Mouse (Mus musculus): ENCODE results near the gene Myo9b. TPM values are rescaled to one million over a fixed set of nuclear protein-coding genes. Genes with fewer than 3 reads are reported as not detected.
"Not testable (repeated sequence)": the region's sequence is repeated elsewhere in the genome, so short reads cannot be mapped to it uniquely, and the experiment has no call there.

Gene Myo9b
- total and polyA plus RNA-seq, 2 experiments from 2014 or later = 8.6 to 38.4 TPM

GRCm38 (mm10) chr8:71267690-71268089 lies 4.8 kb upstream of the Myo9b start:
- WGBS = 98% methylated on average over 2 of the region's 2 CpGs
- Histone ChIP-seq H3K9me3 (ENCODE audit: low read length) (no peaks in the 10 kb centered on the region), H3K4me3 (ENCODE audit: low read length) (no peak overlapping the region), H3K27me3 (ENCODE audit: insufficient read depth, low read length) (no peaks in the 10 kb centered on the region), H3K4me1 (ENCODE audit: insufficient read depth, low read length) (no peaks in the 10 kb centered on the region), H3K36me3 (ENCODE audit: insufficient read depth, low read length) (no peaks in the 10 kb centered on the region), H3K4me2 (ENCODE audit: low read depth, low read length) (no peak overlapping the region), H3K27ac (no peak overlapping the region), H3K9ac (replicated peaks; ENCODE audit: low read length) (no peak overlapping the region)
- DNase-seq (ENCODE audit: low spot score) (no peak), ATAC-seq (no peak)
- no peak for TF ChIP-seq CTCF (IDR thresholded peaks at IDR 0.05; ENCODE audit: low read depth)

GRCm38 (mm10) chr8:71268286-71268685 lies 4.2 kb upstream of the Myo9b start:
- H3K4me2 ChIP-seq (ENCODE audit: low read depth, low read length); DNase-seq (ENCODE audit: low spot score); H3K4me3 ChIP-seq (ENCODE audit: low read length); H3K9me3 ChIP-seq (ENCODE audit: low read length); H3K36me3 ChIP-seq (ENCODE audit: insufficient read depth, low read length); H3K4me1 ChIP-seq (ENCODE audit: insufficient read depth, low read length); ATAC-seq; H3K27ac ChIP-seq; H3K9ac ChIP-seq (replicated peaks; ENCODE audit: low read length); H3K27me3 ChIP-seq (ENCODE audit: insufficient read depth, low read length): not testable (repeated sequence)
- 94% methylated on average over 5 of the region's 6 CpGs for WGBS

- TF ChIP-seq CTCF (IDR thresholded peaks at IDR 0.05; ENCODE audit: low read depth) = no peak
- DNase-seq (ENCODE audit: low spot score) (no peak), ATAC-seq (no peak)
- Histone ChIP-seq H3K27ac (peak overlapping the region; percentile 78), H3K9me3 (ENCODE audit: low read length) (no peaks in the 10 kb centered on the region), H3K4me2 (ENCODE audit: low read depth, low read length) (peak overlapping the region; percentile 73), H3K27me3 (ENCODE audit: insufficient read depth, low read length) (no peaks in the 10 kb centered on the region), H3K36me3 (ENCODE audit: insufficient read depth, low read length) (no peaks in the 10 kb centered on the region), H3K4me3 (ENCODE audit: low read length) (peak overlapping the region; percentile 69), H3K9ac (replicated peaks; ENCODE audit: low read length) (peak overlapping the region; percentile 60), H3K4me1 (ENCODE audit: insufficient read depth, low read length) (peaks cover 8% of the 10 kb centered on the region; the same call in 1 of the 2 replicates)
- WGBS = 25% methylated on average over 5 of the region's 5 CpGs
These were observed 884 bp upstream of the Myo9b start for GRCm38 (mm10) chr8:71271630-71272029.

- peak overlapping the region; percentile 73 for H3K4me2 ChIP-seq (ENCODE audit: low read depth, low read length)
- H3K9me3 ChIP-seq (ENCODE audit: low read length) = no peaks in the 10 kb centered on the region
- peak overlapping the region; percentile 78 for H3K27ac ChIP-seq
- ATAC-seq (no peak), DNase-seq (ENCODE audit: low spot score) (peak; percentile 32)
- WGBS = 2% methylated on average over 14 of the region's 14 CpGs
- H3K27me3 ChIP-seq (ENCODE audit: insufficient read depth, low read length) = no peaks in the 10 kb centered on the region
- H3K4me1 ChIP-seq (ENCODE audit: insufficient read depth, low read length) = peaks cover 8% of the 10 kb centered on the region; the same call in 1 of the 2 replicates
- H3K4me3 ChIP-seq (ENCODE audit: low read length) = peak overlapping the region; percentile 69
- H3K9ac ChIP-seq (replicated peaks; ENCODE audit: low read length) = peak overlapping the region; percentile 60
- no peak for TF ChIP-seq CTCF (IDR thresholded peaks at IDR 0.05; ENCODE audit: low read depth)
- no peaks in the 10 kb centered on the region for H3K36me3 ChIP-seq (ENCODE audit: insufficient read depth, low read length)
These were observed 617 bp downstream of the Myo9b start for GRCm38 (mm10) chr8:71273151-71273510.

GRCm38 (mm10) chr8:71274478-71274877 lies 2.0 kb downstream of the Myo9b start:
- Histone ChIP-seq H3K9ac (replicated peaks; ENCODE audit: low read length) (no peak overlapping the region), H3K9me3 (ENCODE audit: low read length) (no peaks in the 10 kb centered on the region), H3K27me3 (ENCODE audit: insufficient read depth, low read length) (no peaks in the 10 kb centered on the region), H3K36me3 (ENCODE audit: insufficient read depth, low read length) (no peaks in the 10 kb centered on the region), H3K4me3 (ENCODE audit: low read length) (no peak overlapping the region), H3K27ac (no peak overlapping the region), H3K4me2 (ENCODE audit: low read depth, low read length) (no peak overlapping the region), H3K4me1 (ENCODE audit: insufficient read depth, low read length) (peaks cover 8% of the 10 kb centered on the region; the same call in 1 of the 2 replicates)
- no peak for TF ChIP-seq CTCF (IDR thresholded peaks at IDR 0.05; ENCODE audit: low read depth)
- ATAC-seq (no peak), DNase-seq (ENCODE audit: low spot score) (no peak)

GRCm38 (mm10) chr8:71276166-71276565 lies 3.7 kb downstream of the Myo9b start:
- no peak for ATAC-seq
- Histone ChIP-seq H3K27ac (no peak overlapping the region), H3K9ac (replicated peaks; ENCODE audit: low read length) (no peak overlapping the region), H3K4me1 (ENCODE audit: insufficient read depth, low read length) (peaks cover 8% of the 10 kb centered on the region; the same call in 1 of the 2 replicates), H3K4me2 (ENCODE audit: low read depth, low read length) (no peak overlapping the region), H3K4me3 (ENCODE audit: low read length) (no peak overlapping the region), H3K9me3 (ENCODE audit: low read length) (no peaks in the 10 kb centered on the region), H3K36me3 (ENCODE audit: insufficient read depth, low read length) (no peaks in the 10 kb centered on the region), H3K27me3 (ENCODE audit: insufficient read depth, low read length) (no peaks in the 10 kb centered on the region)
- no peak for DNase-seq (ENCODE audit: low spot score)
- 78% methylated on average over 3 of the region's 3 CpGs for WGBS
- no peak for TF ChIP-seq CTCF (IDR thresholded peaks at IDR 0.05; ENCODE audit: low read depth)

- ATAC-seq; H3K27me3 ChIP-seq (ENCODE audit: insufficient read depth, low read length); H3K4me2 ChIP-seq (ENCODE audit: low read depth, low read length); H3K4me3 ChIP-seq (ENCODE audit: low read length); H3K36me3 ChIP-seq (ENCODE audit: insufficient read depth, low read length); H3K9ac ChIP-seq (replicated peaks; ENCODE audit: low read length); H3K27ac ChIP-seq; DNase-seq (ENCODE audit: low spot score); H3K9me3 ChIP-seq (ENCODE audit: low read length); H3K4me1 ChIP-seq (ENCODE audit: insufficient read depth, low read length): not testable (repeated sequence)
- 94% methylated on average over 1 of the region's 1 CpGs for WGBS
These were observed 6.9 kb downstream of the Myo9b start for GRCm38 (mm10) chr8:71279409-71279808.

- H3K27ac ChIP-seq; ATAC-seq; H3K4me2 ChIP-seq (ENCODE audit: low read depth, low read length): not testable (repeated sequence)
These were observed 9.2 kb downstream of the Myo9b start for GRCm38 (mm10) chr8:71281731-71282130.

More at GRCm38 (mm10) chr8:71281731-71282130, 9.2 kb downstream of the Myo9b start:
- H3K9ac ChIP-seq (replicated peaks; ENCODE audit: low read length); H3K9me3 ChIP-seq (ENCODE audit: low read length); H3K36me3 ChIP-seq (ENCODE audit: insufficient read depth, low read length); H3K27me3 ChIP-seq (ENCODE audit: insufficient read depth, low read length); H3K4me3 ChIP-seq (ENCODE audit: low read length); DNase-seq (ENCODE audit: low spot score); H3K4me1 ChIP-seq (ENCODE audit: insufficient read depth, low read length): not testable (repeated sequence)
- WGBS = 82% methylated on average over 1 of the region's 1 CpGs

Data from hindbrain, postnatal 0 days (tissue).